Mouse (Mus musculus) CH12.LX (cell line): ENCODE measurements around the gene Srgn.

Source experiments
- CTCF ChIP-seq, 2 experiments: IDR thresholded peaks in 1 of 2; conservative IDR thresholded peaks in 1 of 2; 2 replicates each; pipeline ENCODE4 v1.5.1; 2011 to 2012; ENCODE audit warnings: low read depth in 2 of 2, low read length in 2 of 2, improper control_type of control experiment in 1 of 2, inconsistent platforms in 1 of 2, mild to moderate bottlenecking in 1 of 2, moderate library complexity in 1 of 2
- E2F4 ChIP-seq: IDR thresholded peaks from 2 replicates; pipeline ENCODE4 v1.6.1; 2011; ENCODE audit warnings: low read depth, low read length, improper control_type of control experiment; ENCODE audit not compliant: insufficient replicate concordance
- MAX ChIP-seq: IDR thresholded peaks from 2 replicates; pipeline ENCODE4 v1.6.1; 2011; ENCODE audit warnings: low read length, improper control_type of control experiment
- NELFE ChIP-seq: IDR thresholded peaks from 2 replicates; pipeline ENCODE4 v1.6.1; 2011; ENCODE audit warnings: low read depth, low read length, improper control_type of control experiment
- POLR2A ChIP-seq: IDR thresholded peaks from 2 replicates; pipeline ENCODE4 v1.6.1; 2011; ENCODE audit warnings: low read depth, mild to moderate bottlenecking, improper control_type of control experiment, low read length
- SMC3 ChIP-seq: IDR thresholded peaks from 2 replicates; pipeline ENCODE4 v1.6.1; 2011; ENCODE audit warnings: low read depth, low read length, improper control_type of control experiment
- USF1 ChIP-seq: IDR thresholded peaks from 2 replicates; pipeline ENCODE4 v1.6.1; 2014; ENCODE audit warnings: low read depth, mild to moderate bottlenecking, inconsistent platforms, low read length, improper control_type of control experiment
- USF2 ChIP-seq: conservative IDR thresholded peaks from 2 replicates; pipeline ENCODE4 v1.6.1; 2011; ENCODE audit warnings: low read depth, low read length, improper control_type of control experiment
- ZKSCAN1 ChIP-seq: IDR thresholded peaks from 2 replicates; pipeline ENCODE4 v1.6.1; 2012; ENCODE audit warnings: low read depth, inconsistent platforms, low read length, improper control_type of control experiment, borderline replicate concordance

DNA sequence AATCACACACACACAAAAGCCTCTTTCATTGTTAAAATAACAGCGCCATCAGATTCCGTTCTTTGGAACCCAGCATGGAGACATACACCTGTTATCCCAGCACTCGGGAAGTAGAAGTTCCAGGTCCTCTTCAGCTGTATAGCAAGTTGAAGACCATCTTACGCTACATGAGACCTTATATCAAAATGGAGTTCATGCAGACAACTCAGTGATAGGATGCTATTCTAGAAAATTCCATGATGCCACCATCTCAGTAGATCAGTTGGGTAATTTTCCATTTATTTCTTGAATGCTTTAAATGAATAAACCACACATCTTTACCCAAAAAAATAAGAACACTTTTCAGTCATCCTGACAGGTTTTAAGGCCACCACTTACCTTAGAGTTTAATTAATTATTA, 20.2 kb downstream of the Srgn start:
- TF ChIP-seq POLR2A (no peak), CTCF (conservative IDR thresholded peaks at IDR 0.05 in 1 of 2, IDR thresholded peaks at IDR 0.05 in 1 of 2; ENCODE audit: low read depth in 2 of 2, low read length in 2 of 2) (no peak), MAX (no peak), ZKSCAN1 (no peak), E2F4 (no peak), USF2 (no peak), SMC3 (no peak), USF1 (no peak), NELFE (no peak)
